Mouse (Mus musculus): ENCODE measurements around the gene Slc35g3.

Slc35g3 gene

DNA sequence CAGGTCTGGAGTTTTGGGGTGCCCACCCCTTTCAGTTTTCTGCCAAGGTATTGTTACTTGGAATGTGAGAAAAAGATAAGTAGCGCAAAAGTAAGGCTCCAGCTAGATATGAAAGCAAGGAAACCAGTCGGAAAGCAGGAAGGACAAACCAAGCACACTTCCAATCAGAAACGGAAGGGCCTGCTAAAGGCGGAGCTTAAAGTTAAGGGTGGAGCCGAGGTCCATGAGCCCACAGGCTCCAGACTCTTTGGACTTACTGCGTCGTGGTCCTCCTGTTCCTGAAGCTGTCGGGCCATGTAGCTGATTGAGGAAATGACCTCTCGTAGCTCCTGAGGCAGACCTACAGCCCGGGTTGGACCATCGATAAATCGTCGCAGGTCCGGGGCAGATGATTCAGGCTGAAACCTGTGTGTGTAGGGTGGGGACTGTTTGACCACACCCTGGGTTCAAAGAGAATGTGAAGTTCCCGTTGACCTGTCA lies 23.1 kb upstream of the Slc35g3 start:
- DNase-seq, result no peak

DNA sequence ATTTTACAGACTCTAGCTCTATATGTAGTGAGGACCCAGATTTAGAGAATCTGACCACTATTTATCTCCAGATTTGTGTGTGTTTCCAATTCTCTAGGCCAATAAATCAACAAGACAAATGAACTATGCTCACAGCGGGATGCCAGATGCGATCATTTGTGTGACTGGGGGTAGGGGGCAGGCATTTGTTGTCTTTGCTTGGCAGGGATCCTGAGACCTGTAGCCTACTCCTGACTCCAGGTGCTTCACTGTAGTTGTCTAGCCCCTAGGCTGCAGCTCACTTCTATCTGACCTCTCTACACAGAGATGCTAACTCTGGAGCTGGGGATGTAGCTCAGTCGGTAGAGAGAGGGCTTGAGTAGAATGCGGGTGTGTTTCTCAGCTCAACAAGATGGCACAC lies 20.1 kb upstream of the Slc35g3 start:
- DNase-seq, result no peak

DNA sequence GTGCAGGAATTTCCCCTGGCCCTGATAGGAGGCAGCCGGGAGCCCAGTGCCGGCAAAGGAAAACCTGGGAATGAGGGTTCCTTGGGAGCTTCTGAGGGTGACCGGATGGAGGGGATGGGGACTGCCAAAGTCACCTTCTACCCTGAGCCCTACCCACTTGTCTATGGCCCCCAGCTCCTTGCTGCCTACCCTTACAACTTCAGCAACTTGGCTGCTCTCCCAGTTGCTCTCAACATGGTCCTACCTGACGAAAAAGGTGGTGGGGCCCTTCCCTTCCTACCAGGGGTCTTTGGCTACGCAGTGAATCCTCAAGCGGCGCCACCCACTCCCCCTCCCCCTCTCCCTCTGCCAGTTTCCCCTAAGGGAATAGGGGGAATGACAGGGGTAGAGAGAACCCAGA lies 17.2 kb upstream of the Slc35g3 start:
- DNase-seq, result no peak

DNA sequence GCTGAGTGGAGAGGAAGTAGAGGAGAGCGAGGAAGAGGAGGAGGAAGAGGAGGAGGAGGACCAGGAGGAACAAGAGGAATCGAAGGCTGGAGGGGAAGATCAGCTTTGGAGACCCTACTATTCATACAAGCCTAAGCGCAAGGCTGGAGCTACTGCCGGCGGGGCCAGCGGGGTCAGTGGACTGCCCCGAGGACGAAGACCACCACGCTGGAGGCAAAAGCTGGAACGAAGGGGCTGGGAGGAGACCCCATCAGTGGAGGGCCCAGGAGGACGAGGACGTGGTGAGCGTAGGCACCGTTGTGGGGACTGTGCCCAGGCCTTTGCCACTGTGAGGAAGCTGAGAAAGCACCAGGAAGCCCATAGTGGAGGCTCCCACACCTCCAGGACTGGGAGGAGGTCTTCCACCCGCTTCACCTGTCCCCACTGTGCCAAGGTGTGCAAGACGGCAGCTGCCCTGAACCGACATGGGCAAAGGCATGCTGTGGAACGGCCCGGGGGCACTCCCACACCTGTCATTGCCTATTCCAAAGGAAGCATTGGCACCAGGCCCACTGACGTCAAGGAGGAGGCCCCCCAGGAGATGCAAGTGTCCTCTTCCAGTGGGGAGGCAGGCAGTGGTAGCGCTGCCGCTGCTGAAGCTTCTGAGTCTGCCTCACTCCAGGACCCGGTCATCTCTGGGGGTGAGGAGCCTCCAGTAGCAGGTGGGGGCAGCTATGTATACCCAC lies 16.7 kb upstream of the Slc35g3 start:
- peak; percentile 59 for DNase-seq

DNA sequence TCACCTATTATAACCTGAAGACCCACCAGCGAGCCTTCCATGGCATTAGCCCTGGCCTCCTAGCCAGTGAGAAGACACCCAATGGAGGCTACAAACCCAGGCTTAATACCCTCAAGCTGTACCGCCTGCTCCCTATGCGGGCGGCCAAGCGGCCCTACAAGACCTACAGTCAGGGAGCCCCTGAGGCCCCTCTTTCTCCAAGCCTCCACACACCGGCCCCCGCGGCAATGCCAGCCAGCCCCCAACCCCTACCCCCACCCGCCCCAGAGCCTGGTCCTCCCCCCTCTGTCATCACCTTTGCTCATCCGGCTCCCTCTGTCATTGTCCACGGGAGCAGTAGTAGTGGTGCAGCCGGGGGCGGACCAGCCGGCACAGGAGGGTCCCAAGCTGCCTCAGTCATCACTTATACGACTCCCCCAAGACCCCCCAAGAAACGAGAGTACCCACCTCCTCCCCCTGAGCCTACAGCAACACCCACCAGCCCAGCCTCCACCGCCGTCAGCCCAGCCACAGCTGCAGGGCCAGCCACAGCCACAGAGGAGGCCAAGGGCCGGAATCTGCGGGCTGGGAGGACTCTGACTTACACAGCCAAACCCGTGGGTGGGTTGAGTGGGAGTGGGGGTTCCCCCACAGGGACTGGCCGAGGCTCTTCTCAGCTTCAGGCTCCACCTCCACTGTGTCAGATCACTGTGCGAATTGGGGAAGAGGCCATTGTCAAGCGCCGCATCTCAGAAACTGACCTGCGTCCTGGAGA lies 15.9 kb upstream of the Slc35g3 start:
- no peak for DNase-seq

DNA sequence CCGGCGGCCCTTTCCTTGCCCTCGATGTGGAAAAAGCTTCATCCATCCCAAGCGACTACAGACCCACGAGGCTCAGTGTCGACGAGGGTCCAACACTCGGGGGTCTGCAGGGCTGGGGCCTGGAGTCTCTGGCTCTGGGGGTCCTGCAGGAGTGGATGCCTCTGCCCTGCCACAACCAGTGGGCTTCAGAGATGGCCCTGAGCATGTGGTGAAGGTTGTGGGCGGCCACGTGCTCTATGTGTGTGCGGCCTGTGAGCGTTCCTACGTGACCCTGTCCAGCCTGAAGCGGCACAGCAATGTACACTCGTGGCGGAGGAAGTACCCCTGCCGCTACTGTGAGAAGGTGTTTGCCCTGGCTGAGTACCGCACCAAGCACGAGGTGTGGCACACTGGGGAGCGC lies 14.7 kb upstream of the Slc35g3 start:
- DNase-seq, result no peak

DNA sequence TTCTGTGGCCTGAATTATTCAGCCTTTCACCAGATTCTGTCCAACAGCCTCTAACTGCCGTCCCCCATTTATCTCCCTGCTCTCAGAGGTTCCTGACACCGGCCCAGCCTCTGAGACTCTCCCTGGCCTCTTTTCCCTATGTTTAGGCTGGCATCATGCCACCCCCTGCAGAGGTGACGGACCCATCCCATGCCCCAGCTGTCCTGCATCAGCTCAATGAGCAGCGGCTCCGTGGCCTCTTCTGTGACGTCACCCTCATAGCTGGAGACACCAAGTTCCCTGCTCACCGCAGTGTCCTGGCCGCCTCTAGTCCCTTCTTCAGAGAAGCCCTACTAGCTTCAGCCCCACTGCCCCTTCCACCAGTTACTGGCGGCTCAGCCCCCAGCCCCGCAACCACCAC lies 13.9 kb upstream of the Slc35g3 start:
- no peak for DNase-seq

DNA sequence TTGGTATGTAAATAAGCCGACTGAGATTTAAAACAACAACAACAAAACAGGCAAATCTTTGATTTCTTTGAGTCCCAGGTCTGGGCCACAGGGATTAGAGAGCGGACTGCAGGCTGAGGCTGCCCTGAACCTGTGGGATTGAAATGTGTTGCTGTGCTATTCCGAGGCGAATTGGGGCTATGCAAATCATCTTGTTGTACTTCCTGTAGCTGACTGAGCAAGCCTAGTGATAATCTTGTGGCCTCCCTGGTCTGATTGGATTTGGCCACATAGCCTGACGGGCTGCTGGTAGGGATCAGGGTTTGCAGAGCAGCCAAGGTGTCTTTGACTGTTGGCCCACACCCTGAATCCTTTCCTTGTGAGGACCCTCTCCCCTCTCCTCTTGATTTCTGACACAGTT lies 13.2 kb upstream of the Slc35g3 start:
- no peak for DNase-seq

DNA sequence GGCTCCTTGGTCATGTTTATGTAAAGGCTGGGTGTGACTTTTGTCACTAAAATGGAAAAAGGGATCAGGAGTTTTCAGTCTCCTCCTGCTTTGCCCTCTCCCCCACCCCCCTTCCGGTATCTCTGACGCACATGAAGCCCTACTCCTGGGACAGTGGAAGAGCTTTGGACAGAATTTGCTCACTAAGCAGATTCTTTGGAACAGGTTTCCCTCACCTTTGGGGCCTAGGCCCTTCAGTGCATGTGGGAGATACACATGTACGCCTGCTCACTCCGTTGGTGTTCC lies 5.8 kb upstream of the Slc35g3 start:
- no peak for DNase-seq

DNA sequence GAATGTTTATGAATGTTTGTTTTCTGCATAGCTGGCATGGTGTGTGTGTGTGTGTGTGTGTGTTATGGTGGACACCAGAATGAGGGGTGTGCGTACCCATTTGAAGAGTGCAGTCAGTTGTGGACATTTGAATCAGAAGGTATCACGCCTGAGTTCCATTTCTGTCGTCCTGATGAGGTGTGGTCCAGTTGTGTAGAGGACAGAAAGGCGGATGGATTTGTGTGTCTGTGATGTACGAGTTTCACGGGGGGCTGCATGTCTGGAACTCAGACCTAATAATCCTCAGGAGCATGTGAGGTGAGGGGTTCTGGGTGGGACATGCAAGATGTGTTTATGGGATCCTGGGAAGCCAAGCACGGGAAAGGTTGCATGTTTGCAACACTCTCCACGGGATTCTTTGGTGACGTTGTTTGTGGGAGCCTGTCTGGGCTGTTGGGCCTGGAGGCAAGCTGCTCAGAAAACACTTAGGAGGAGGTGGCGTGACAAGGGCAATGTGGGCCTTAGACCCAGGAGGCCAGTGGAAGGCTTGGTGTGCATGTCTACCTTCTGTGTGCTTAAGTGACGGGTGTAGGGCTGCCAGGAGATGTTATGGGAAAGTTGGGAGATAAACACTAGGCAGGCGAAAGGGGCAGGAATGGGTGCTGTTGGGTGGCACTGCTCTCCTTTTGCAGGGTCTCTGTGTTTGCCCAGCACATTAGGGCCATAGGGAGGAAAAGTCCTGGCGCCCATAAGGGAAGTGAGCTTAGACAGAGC lies 5.3 kb upstream of the Slc35g3 start:
- DNase-seq, result no peak

DNA sequence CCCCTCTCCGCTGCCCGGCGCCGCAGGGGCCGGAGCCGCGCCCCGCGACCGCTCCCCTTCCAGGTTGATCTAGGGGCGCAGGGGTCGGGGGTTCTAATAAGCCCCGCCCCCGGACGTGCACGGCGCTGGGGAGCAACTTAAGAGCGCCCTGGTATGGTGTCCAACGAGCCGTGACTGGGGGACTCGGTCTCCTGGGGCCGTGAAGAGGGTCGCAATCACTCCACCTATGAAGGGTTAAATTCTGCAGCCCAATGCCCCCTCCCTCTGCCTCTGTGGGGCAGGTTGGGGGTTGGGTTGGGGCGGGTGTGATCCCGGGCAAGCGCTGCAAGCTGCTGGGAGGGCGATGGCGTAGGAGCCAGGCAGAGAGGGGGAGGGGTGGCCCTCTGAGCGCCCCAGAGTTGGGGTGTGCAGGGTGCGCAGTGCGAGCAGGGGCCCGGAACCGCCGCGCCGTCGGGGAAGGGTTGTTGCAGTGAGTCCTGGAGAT lies 4.4 kb upstream of the Slc35g3 start:
- peak; percentile 80 for DNase-seq

DNA sequence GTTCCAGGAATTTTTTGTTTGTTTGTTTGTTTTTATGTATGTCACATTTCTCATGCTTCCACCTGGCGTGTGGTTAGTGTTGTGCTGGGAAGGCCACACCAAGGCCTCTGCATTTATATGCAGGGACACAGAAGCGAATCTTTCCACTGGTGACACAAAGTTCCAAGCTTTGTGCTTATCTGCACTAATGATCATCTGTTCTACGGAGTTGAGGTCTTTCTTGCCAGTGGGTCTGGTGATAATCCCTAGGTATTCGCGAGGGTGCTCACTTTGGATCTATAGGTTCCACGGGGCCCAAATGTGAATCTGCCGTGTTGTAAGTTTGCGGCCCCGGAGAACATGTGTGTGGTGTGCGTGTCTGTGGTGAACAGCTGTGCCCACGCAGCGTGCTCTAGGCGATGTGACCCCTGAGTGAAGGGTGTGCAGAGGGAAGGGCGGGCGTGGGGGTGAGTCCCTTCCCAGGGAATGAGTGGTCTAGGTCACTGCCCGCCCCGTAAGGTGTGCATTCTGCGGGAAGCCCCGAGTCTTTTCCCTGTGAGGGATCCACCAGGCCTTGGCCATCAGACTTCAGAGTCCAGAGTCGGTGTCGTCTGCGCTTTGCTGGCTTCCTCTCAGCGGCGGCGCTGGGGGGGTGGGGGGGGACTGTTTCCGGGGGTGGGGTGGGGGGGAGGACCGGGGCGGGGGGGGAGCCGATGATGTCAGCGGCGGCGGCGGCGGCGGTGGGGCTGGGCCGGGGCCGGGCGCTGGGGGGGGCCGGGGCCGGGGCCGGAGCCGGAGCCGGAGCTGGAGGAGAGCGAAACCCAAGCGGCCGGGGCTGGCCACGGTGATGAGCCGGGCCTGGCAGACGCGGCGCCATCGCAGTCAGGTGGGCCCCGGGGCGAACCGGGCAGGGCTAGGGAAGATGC lies 3.7 kb upstream of the Slc35g3 start, which contains the start of gene Zbtb4:
Gene Zbtb4 (plus strand): TSS at position 692 of the 905 bp plus-strand sequence.
- DNase-seq, result peak; percentile 39

DNA sequence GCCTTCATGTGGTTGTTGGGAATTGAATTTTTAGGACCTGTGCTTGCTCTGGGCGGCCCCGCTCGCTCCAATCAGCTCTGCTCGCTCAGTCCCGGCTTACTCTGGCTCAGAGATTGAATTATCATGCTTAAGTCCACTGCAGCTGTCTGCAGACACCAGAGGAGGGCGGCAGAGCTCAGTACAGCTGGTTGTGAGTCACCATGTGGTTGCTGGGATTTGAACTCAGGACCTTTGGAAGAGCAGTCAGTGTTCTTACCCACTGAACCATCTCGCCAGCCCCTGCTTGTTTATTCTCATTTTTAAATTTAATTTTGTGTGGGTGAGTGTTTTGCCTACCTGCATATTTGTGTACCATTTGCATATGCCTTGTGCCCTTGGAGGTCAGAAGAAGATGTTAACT lies 1.8 kb upstream of the Slc35g3 start:
- no peak for DNase-seq

DNA sequence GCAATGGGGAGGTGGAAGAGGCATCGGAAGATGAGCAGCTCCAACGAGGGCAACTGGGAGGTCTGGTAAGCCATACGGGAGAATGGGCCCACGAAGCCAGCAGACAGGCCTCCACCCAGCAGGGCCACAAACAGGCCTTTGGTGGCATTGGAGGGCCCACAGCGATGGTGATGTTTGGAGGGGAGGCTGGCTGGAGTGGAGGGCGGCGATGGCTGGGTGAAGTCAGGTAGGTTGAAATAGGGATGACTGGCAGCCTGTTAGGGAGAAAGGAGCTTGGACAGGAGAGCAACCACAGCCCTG lies 917 bp downstream of the Slc35g3 start:
- no peak for DNase-seq

DNA sequence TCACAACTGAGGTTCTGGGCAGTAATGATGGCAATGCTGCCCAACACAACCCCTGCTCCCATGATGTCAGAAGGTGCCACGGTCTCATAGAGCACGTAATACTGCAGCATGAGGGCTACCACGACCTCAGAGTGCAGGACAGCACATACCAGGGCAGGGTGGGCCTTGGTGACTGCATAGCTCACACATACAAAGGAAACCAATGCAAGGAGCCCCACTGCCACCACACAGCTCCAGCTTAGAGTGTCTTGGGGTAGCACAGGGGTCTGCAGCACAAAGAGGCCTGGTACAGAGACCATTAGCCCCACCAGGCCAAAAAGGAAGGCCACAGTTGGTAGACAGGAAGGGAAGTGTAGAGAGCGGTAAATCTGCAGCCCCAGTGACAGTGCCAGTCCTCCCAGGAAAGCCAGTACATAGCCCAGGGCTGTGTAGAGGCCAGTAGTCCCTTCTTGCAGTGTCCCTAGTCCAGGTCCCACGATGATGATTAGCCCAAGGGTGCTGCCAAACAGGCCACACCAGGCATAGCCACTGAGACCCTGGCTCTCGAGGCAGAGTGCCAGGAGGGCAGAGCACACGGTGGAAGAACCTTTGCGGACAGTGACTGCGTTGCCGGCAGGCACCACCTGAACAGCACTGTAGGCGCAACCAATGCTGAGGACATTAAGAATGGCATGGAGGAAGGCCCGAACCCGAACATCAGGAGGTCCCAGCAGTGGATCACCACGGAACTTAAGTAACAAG lies 1.4 kb downstream of the Slc35g3 start:
- DNase-seq, result no peak

DNA sequence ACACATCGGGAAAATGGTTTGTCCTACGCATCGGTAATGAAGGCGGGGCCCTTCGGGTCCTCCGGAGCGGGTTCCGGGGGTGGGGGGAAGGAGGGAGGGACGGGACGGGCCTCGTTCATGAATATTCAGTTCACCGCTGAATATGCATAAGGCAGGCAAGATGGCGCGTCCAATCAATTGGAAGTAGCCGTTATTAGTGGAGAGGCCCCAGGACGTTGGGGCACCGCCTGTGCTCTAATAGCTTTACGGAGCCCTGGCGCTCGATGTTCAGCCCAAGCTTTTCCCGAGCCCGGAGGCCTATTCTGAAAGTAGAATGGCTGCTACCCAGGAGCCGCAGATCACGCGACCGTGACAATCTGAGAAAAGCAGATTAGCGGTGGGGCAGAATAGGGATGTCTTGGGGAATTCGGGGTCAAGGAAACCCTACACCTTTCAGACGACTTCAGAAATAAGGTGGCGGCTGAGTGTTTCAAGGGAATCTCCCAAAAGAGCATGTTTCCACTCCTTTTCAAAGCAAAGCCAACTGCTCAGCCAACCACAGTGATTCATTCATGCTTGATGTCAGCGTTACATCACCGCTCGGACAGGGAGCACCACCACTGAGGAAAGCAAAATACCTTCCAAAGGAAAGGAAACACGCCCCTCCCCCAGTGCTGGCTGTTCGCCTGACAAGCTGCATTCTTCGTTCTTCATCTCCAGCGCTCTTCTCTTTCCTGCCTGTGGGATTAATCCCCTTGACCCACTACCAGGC lies 2.6 kb downstream of the Slc35g3 start:
- peak; percentile 84 for DNase-seq

DNA sequence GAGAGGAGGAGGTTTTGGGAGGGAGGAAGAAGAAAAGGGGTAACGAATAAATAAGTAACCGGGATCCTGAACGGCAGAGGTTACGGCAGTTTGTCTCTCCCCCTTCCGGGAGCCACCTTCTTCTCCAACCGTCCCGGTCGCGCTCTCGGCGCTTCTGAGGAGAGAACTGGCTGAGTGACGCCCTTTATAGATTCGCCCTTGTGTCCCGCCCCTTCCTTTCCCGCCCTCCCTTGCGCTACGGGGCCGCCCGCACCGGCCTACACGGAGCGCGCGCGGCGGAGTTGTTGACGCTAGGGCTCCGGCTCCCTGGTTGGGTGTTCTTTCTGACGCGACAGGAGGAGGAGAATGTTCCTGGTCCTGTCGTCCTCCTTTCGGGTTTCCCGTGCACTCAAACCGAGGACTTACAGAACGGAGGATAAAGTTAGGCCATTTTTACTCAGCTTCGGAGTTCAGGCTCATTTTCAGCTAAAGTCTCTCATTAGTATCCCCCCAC lies 3.2 kb downstream of the Slc35g3 start, which contains the start of gene Polr2a:
Gene Polr2a (minus strand): TSS at position 160 of the 493 bp plus-strand sequence.
- DNase-seq, result peak; percentile 96

DNA sequence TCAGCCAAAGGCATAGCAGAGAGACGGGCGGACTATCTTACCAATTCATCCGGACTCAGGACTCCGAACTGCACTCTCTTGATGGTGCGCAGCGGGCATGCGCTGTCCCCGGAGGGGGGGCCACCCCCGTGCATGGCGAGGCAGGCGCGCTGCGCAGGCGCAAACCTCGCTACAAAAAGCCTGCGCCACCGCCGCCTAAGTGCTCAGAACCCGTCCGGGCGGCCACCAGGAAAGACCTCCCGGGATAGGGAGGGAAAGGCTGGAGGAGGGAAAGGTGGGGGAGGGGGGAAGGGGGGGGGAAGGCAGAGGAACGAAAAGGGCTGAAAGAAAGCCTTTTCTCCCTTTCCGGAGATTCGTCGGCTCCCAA lies 3.7 kb downstream of the Slc35g3 start:
- DNase-seq, result peak; percentile 96

DNA sequence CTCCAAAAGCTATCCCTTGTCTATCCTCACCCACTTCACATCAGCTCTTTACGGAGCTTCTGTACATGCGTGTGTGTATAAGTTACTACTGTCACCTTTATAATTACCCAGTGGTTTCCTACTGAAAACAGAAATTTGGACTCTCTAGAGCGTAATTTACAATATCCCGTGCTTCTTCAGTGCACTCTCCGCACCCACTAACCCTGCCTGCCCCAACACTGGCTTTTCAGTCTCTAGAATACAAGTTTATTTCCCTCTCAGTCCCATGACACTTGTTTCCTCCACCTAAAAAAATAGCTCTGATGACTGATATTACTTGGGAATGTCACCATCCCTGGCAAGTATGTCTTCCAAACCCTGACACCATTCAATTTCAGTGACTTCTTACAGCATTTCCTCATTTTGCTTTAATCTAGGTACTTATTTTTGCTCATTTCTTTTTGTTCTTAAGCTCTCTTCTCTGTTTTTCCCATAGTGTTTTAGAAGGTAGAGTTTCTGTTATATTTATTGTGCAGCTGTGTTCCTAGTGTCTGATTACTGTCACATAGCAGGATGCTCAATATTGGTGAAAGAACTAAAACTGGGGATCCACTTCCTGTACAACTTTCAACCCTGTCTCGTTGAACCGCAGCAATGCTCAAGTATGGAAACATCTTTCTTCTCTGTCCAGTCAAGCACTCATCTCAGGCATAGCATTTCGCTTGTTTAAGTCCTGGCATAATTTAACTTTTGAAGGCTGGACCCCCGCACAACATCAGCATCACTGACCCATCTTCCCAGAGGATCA lies 4.3 kb downstream of the Slc35g3 start:
- no peak for DNase-seq

DNA sequence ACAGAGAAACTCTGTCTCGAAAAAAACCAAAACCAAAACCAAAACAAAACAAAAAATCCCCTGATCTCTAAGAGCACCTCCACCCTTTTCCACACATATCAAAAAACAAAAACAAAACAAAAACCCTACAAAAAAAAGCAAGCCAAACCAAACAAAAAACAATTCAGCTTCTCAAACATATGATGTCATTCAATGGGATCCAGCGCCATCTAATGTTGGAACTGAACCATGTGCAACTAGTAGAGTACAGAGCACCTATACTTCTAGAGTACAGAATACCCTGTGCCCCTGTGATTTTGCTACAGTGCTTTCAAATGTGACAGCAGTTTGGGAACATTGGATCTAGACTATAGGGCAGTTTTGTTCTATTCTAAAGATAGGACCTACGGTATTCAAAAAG lies 7.1 kb downstream of the Slc35g3 start:
- no peak for DNase-seq

All from right cerebral cortex, postnatal 14 days (tissue).